Mouse (Mus musculus): Measurements from ENCODE around the gene Slco3a1. TPM values are rescaled to one million over a fixed set of nuclear protein-coding genes. Genes with fewer than 3 reads are reported as not detected.

Gene Slco3a1
- total RNA-seq (2014; fragmentation: Nextera tagmentation) (not detected in 2 replicates), total RNA-seq (2017) (0.11 and 0.17 TPM in 2 replicates), polyA plus RNA-seq (2012) (not detected in 2 replicates)

- Histone ChIP-seq H3K4me3 (ENCODE audit: low read depth, low read length) (no peak within 1 kb of the TSS; the same call in 1 of the 2 replicates), H3K36me3 (replicated peaks) (no peaks in the 10 kb centered on the region), H3K27me3 (ENCODE audit: insufficient read depth, low read length) (no peaks in the 10 kb centered on the region), H3K9me3 (replicated peaks) (peaks cover 57% of the 10 kb centered on the region), H3K4me1 (ENCODE audit: insufficient read depth, low read depth, low read length) (no peaks in the 10 kb centered on the region)
- no peak for DNase-seq (ENCODE audit: low spot score)
- TF ChIP-seq CTCF (IDR thresholded peaks at IDR 0.05; ENCODE audit: low read depth, low read length) (no peak), GATA1 (IDR thresholded peaks at IDR 0.05; ENCODE audit: borderline replicate concordance, low read length) (no peak), POLR2AphosphoS5 (IDR thresholded peaks at IDR 0.05; ENCODE audit: insufficient replicate concordance, low read depth, low read length) (no peak), GATA2 (IDR thresholded peaks at IDR 0.05; ENCODE audit: borderline replicate concordance, low read depth, low read length) (no peak), TAL1 (conservative IDR thresholded peaks at IDR 0.05; ENCODE audit: low read depth, low read length) (no peak)
- ATAC-seq (ENCODE audit: extremely low read depth, insufficient number of reproducible peaks, low FRiP score, poor library complexity, severe bottlenecking) = no peak
These were observed at the start of gene Slco3a1 for GRCm38 (mm10) chr7:74554608-74555311. TSS of gene Slco3a1 (minus strand) at chr7:74554780.

- TF ChIP-seq GATA2 (IDR thresholded peaks at IDR 0.05; ENCODE audit: borderline replicate concordance, low read depth, low read length) (no peak), POLR2AphosphoS5 (IDR thresholded peaks at IDR 0.05; ENCODE audit: insufficient replicate concordance, low read depth, low read length) (no peak), GATA1 (IDR thresholded peaks at IDR 0.05; ENCODE audit: borderline replicate concordance, low read length) (no peak), CTCF (IDR thresholded peaks at IDR 0.05; ENCODE audit: low read depth, low read length) (no peak), TAL1 (conservative IDR thresholded peaks at IDR 0.05; ENCODE audit: low read depth, low read length) (no peak)
- H3K9me3 ChIP-seq (replicated peaks) = 0 out of 2 replicates have a peak, but pooled peaks cover 4% of the 10 kb centered on the region
- H3K4me3 ChIP-seq (ENCODE audit: low read depth, low read length) = no peak overlapping the region
- ATAC-seq (ENCODE audit: extremely low read depth, insufficient number of reproducible peaks, low FRiP score, poor library complexity, severe bottlenecking) (no peak), DNase-seq (ENCODE audit: low spot score) (no peak)
- H3K36me3 ChIP-seq (replicated peaks) = no peaks in the 10 kb centered on the region
- no peaks in the 10 kb centered on the region for H3K27me3 ChIP-seq (ENCODE audit: insufficient read depth, low read length)
- H3K4me1 ChIP-seq (ENCODE audit: insufficient read depth, low read depth, low read length) = no peaks in the 10 kb centered on the region
These were observed 46.4 kb upstream of the Slco3a1 start for GRCm38 (mm10) chr7:74600996-74601395.

- ATAC-seq (ENCODE audit: extremely low read depth, insufficient number of reproducible peaks, low FRiP score, poor library complexity, severe bottlenecking) (no peak), DNase-seq (ENCODE audit: low spot score) (no peak)
- Histone ChIP-seq H3K4me3 (ENCODE audit: low read depth, low read length) (no peak overlapping the region), H3K9me3 (replicated peaks) (peaks cover 17% of the 10 kb centered on the region; the same call in 1 of the 2 replicates), H3K36me3 (replicated peaks) (no peaks in the 10 kb centered on the region), H3K4me1 (ENCODE audit: insufficient read depth, low read depth, low read length) (no peaks in the 10 kb centered on the region), H3K27me3 (ENCODE audit: insufficient read depth, low read length) (no peaks in the 10 kb centered on the region)
- TF ChIP-seq POLR2AphosphoS5 (IDR thresholded peaks at IDR 0.05; ENCODE audit: insufficient replicate concordance, low read depth, low read length) (no peak), CTCF (IDR thresholded peaks at IDR 0.05; ENCODE audit: low read depth, low read length) (no peak), GATA1 (IDR thresholded peaks at IDR 0.05; ENCODE audit: borderline replicate concordance, low read length) (no peak), GATA2 (IDR thresholded peaks at IDR 0.05; ENCODE audit: borderline replicate concordance, low read depth, low read length) (no peak), TAL1 (conservative IDR thresholded peaks at IDR 0.05; ENCODE audit: low read depth, low read length) (no peak)
These were observed 24.8 kb upstream of the Slco3a1 start for GRCm38 (mm10) chr7:74579411-74579810.

- TF ChIP-seq POLR2AphosphoS5 (IDR thresholded peaks at IDR 0.05; ENCODE audit: insufficient replicate concordance, low read depth, low read length) = no peak
- no peak for TF ChIP-seq GATA2 (IDR thresholded peaks at IDR 0.05; ENCODE audit: borderline replicate concordance, low read depth, low read length)
- no peak for TF ChIP-seq TAL1 (conservative IDR thresholded peaks at IDR 0.05; ENCODE audit: low read depth, low read length)
- no peak for TF ChIP-seq CTCF (IDR thresholded peaks at IDR 0.05; ENCODE audit: low read depth, low read length)
- TF ChIP-seq GATA1 (IDR thresholded peaks at IDR 0.05; ENCODE audit: borderline replicate concordance, low read length) = no peak
- Histone ChIP-seq H3K27me3 (ENCODE audit: insufficient read depth, low read length) (no peaks in the 10 kb centered on the region), H3K9me3 (replicated peaks) (peaks cover 18% of the 10 kb centered on the region; the same call in 1 of the 2 replicates), H3K4me3 (ENCODE audit: low read depth, low read length) (no peak overlapping the region), H3K36me3 (replicated peaks) (no peaks in the 10 kb centered on the region), H3K4me1 (ENCODE audit: insufficient read depth, low read depth, low read length) (no peaks in the 10 kb centered on the region)
- ATAC-seq (ENCODE audit: extremely low read depth, insufficient number of reproducible peaks, low FRiP score, poor library complexity, severe bottlenecking) = no peak
- no peak for DNase-seq (ENCODE audit: low spot score)
These were observed 21.1 kb upstream of the Slco3a1 start for GRCm38 (mm10) chr7:74575678-74576077.

GRCm38 (mm10) chr7:74555416-74555815 is 836 bp upstream of the Slco3a1 start:
- TF ChIP-seq POLR2AphosphoS5 (IDR thresholded peaks at IDR 0.05; ENCODE audit: insufficient replicate concordance, low read depth, low read length) (no peak), GATA2 (IDR thresholded peaks at IDR 0.05; ENCODE audit: borderline replicate concordance, low read depth, low read length) (no peak), CTCF (IDR thresholded peaks at IDR 0.05; ENCODE audit: low read depth, low read length) (no peak), TAL1 (conservative IDR thresholded peaks at IDR 0.05; ENCODE audit: low read depth, low read length) (no peak), GATA1 (IDR thresholded peaks at IDR 0.05; ENCODE audit: borderline replicate concordance, low read length) (no peak)
- H3K9me3 ChIP-seq (replicated peaks) = peaks cover 59% of the 10 kb centered on the region
- ATAC-seq (ENCODE audit: extremely low read depth, insufficient number of reproducible peaks, low FRiP score, poor library complexity, severe bottlenecking) (no peak), DNase-seq (ENCODE audit: low spot score) (no peak)
- H3K36me3 ChIP-seq (replicated peaks) = no peaks in the 10 kb centered on the region
- H3K4me3 ChIP-seq (ENCODE audit: low read depth, low read length) = no peak overlapping the region
- no peaks in the 10 kb centered on the region for H3K4me1 ChIP-seq (ENCODE audit: insufficient read depth, low read depth, low read length)
- H3K27me3 ChIP-seq (ENCODE audit: insufficient read depth, low read length) = no peaks in the 10 kb centered on the region

- no peak for TF ChIP-seq TAL1 (conservative IDR thresholded peaks at IDR 0.05; ENCODE audit: low read depth, low read length)
- H3K9me3 ChIP-seq (replicated peaks) = peaks cover 59% of the 10 kb centered on the region
- no peaks in the 10 kb centered on the region for H3K27me3 ChIP-seq (ENCODE audit: insufficient read depth, low read length)
- H3K4me1 ChIP-seq (ENCODE audit: insufficient read depth, low read depth, low read length) = no peaks in the 10 kb centered on the region
- DNase-seq (ENCODE audit: low spot score) (no peak), ATAC-seq (ENCODE audit: extremely low read depth, insufficient number of reproducible peaks, low FRiP score, poor library complexity, severe bottlenecking) (no peak)
- no peaks in the 10 kb centered on the region for H3K36me3 ChIP-seq (replicated peaks)
- H3K4me3 ChIP-seq (ENCODE audit: low read depth, low read length) = no peak overlapping the region
These were observed 479 bp downstream of the Slco3a1 start for GRCm38 (mm10) chr7:74554041-74554561.
